Mouse (Mus musculus) CD4-positive, CD25-positive, alpha-beta regulatory T cell (primary cell): ENCODE results near the gene Slc38a11. TPM values are rescaled to one million over a fixed set of nuclear protein-coding genes. Genes with fewer than 3 reads are reported as not detected.

ENCODE experiments used
- polyA plus RNA-seq: library from polyadenylated mRNA; unstranded; fragments of 100-300 nt; shearing (Covaris generic); gene quantifications from one replicate; pipeline ENCODE4 v1.2.1, GENCODE M21; 2017

Gene Slc38a11
- polyA plus RNA-seq, result 0.24 TPM

DNA sequence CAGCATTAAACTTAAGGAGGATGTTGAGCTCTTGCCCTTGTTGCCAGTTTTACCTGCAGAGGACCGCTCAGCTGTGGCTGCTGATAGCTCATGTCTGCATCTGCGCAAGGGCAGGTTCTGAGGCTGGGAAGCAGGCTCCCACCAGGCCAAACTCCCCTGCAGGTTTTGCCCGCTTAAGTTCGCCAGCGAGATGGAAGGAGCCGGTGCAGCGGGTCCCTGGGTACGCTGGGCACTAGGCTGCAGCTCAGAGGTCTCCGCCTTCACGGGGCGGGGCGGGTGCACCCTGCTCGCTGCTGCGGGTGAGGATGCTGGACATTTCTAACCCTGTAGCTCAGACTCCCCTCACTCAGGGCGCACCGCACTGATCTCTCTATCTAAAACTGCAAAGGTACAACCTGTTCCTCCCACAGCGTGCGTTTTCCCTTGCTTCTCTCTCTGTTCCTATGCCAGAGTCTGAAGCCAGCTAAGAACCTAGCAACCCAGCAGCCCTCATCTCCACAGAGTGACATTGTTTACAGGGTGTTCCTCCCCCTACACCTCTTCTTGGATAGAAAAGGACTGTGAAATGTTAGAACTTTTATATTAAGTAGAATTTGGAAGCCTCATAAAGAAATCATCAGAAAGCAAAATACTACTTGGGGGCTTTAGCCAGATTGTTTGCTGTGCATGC is at the start of gene Slc38a11:
Gene Slc38a11, minus strand, starts transcription at position 207 of the 670 bp plus-strand sequence.

Other genes with a start within 250 kb of the Slc38a11 start
- 4.7 TPM for gene Cobll1, start 124.6 kb downstream of the Slc38a11 start, polyA plus RNA-seq
- gene Scn3a, start 203.6 kb upstream of the Slc38a11 start, polyA plus RNA-seq, result 0.04 TPM